Mouse (Mus musculus): ENCODE measurements around the gene Rps6kb2. TPM values are rescaled to one million over a fixed set of nuclear protein-coding genes. Genes with fewer than 3 reads are reported as not detected.
"Not testable (repeated sequence)": the region's sequence is repeated elsewhere in the genome, so short reads cannot be mapped to it uniquely, and the experiment has no call there.

The Rps6kb2 gene
- total RNA-seq, 2 experiments from 2014 or later: 28.5 to 31.3 TPM

DNA sequence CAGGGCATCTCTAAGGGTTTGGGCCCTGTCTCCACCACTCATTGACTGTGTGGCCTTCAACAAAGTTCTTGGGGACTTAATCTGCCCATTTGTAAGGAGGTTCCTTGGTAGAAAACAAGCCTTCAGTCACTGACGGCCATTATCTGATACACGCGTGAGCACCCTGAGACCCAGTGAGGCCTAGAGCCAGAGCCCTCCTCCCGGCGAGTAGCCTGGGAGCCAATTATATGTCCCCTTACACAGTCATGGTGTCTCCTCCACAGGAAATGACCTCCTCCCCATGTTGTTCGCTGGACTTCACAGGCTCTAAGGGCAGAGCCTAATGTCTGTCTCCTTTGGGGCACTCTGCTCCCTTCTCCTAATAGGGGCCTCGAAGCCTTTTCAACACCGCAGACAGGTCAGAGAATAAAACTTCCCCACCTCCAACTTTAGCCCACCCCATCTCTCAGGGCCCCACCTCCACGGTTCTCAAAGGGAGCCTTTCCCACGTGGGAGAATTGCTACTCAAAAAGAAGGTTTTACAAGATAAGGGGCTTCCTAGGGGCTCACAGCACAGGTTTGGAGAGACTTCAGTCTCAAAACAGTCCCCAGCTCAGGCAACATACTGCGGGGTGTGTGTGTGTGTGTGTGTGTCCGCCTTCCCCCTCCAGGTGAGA, 16.7 kb downstream of the Rps6kb2 start:
- intact Hi-C loops (cut with DNase I; ENCODE audit: low total_unique reads): no loop called here
- DNase-seq: no peak

- intact Hi-C loops (cut with DNase I; ENCODE audit: low total_unique reads): no loop called here
- DNase-seq: no peak
These were observed 17.2 kb downstream of the Rps6kb2 start for GRCm38 (mm10) chr19:4145936-4146335.

DNA sequence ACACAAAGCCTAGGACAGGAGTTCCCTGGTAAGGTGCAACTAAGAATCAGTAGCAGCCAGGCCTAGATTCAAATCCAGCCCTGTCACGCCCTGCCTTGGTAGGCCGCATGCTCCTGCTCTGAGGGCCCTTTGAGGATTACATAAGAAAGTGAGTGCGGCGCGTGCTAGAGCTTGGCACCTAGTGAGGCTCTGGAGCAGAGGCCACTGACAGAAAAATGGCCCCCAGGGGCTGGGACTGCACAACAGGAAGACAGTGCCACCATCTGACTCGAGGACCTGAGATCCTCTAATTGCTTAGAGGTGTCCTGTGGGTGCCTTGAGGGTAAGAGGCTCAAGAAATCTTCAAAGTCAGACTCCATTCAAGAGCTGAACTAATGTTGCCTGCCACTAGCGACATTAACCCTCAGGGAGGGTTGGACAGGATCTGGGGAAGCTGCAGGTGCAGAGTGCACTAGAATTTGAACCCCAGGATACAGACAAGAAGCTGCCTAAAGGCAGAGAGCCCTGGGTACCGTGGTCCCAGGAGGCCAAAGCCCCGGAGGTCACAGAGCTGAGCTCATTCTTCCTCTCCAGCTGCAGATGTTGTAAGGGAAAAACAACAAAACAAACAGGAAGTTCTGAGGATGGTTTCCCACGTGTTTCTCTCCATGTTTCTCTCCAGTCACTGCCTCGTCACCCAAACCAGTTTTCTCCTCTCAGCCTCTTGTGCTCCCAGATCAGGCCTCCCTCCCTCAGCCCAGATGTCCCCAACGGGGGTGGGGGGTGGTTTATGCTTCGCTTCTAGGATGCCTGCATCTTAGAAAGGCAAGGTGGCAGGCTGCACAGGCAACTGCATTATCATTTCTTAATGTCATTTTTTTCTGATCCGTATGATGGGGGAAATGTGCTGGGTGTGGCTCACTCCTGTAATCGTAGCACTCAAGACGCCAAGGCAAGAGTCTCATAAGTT, 18.3 kb downstream of the Rps6kb2 start:
- intact Hi-C loops (cut with DNase I; ENCODE audit: low total_unique reads): no loop called here
- no peak for DNase-seq

DNA sequence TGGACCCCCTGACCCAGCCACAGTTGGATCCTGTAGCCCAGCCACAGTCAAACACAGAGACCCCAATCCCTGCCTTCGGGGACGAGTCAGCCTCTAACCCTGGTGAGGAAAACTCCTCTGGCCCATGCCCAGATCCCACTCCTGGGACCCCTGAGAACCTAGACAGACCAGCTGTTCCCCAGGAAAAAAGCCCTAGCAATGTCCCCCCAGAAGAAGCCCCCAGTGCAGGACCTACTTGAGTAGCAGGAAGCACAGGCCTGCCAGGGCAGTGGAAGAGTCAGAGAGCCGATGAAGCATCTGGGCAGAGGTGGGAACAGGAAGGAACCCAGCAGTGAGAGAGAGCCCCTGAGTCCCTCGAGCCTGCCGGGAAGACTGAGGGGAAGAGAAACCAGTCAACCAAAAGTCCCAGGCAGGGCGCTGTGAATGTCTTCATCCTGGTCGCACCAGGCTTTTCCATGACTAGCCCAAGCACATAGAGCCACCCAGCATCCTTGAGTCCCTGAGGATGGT, 19.3 kb downstream of the Rps6kb2 start, which contains the start of gene Cabp4:
Gene Cabp4, minus strand, starts transcription at position 275 of the 510 bp plus-strand sequence.
- no peak for DNase-seq

GRCm38 (mm10) chr19:4142416-4143173, 20.6 kb downstream of the Rps6kb2 start:
- intact Hi-C loops (cut with DNase I; ENCODE audit: low total_unique reads): no loop called here
- DNase-seq: no peak

More for the DNA sequence above, 19.3 kb downstream of the Rps6kb2 start, which contains the start of gene Cabp4:
- intact Hi-C loops (cut with DNase I; ENCODE audit: low total_unique reads): no loop called here

DNA sequence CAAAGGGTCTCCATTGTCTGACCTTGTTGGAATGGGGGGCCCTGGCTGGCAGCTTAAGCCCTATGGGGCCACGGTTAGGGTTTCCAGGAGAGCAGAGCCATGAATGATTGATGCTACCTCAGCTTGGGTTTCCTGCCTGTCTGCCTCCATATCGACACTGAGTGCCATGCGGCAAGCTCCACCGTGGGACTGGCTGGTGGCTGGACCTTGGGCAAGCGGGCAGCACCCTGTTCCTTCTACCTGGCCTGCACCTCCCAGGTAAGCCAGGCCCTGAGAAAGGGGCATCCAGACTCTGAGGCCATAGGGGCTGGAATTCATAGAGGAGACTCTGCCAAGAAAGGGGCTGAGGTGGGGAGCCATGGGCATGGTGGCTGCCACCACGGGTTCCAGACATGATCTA, 23.0 kb downstream of the Rps6kb2 start:
- DNase-seq: no peak
- intact Hi-C loops (cut with DNase I; ENCODE audit: low total_unique reads): no loop called here

GRCm38 (mm10) chr19:4139446-4139845, 23.7 kb downstream of the Rps6kb2 start, which contains the start of gene Gpr152:
Gene Gpr152, plus strand, starts transcription at chr19:4139787.
- DNase-seq: no peak
- intact Hi-C loops (cut with DNase I; ENCODE audit: low total_unique reads): no loop called here

- intact Hi-C loops (cut with DNase I; ENCODE audit: low total_unique reads): no loop called here
- no peak for DNase-seq
These were observed 25.2 kb downstream of the Rps6kb2 start for GRCm38 (mm10) chr19:4137913-4138312.

GRCm38 (mm10) chr19:4136463-4136862, 26.7 kb downstream of the Rps6kb2 start:
- intact Hi-C loops (cut with DNase I; ENCODE audit: low total_unique reads): no loop called here
- DNase-seq: no peak

DNA sequence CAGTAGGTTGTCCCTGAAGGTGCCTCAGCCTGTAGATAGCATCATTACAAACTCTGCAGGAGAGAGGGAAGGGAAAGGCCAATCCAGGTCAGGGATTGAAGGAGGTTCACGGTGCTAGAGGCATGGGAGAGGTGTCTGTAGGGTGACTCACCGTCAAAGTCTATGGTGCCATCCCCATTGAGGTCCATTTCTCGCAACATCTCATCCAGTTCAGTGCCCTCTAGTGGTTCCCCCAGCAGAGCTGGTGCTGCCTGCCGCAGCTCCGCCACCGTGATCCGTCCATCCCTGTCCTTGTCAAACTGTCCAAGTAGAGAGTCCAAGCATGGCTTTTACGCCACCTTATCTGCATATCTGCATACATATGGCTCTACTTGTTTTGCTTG, 27.2 kb downstream of the Rps6kb2 start:
- intact Hi-C loops (cut with DNase I; ENCODE audit: low total_unique reads); DNase-seq: not testable (repeated sequence)

- DNase-seq; intact Hi-C loops (cut with DNase I; ENCODE audit: low total_unique reads): not testable (repeated sequence)
These were observed 27.8 kb downstream of the Rps6kb2 start for GRCm38 (mm10) chr19:4135229-4135962.

- intact Hi-C loops (cut with DNase I; ENCODE audit: low total_unique reads): no loop called here
- DNase-seq: no peak
These were observed 28.8 kb downstream of the Rps6kb2 start for GRCm38 (mm10) chr19:4134354-4134753.

DNA sequence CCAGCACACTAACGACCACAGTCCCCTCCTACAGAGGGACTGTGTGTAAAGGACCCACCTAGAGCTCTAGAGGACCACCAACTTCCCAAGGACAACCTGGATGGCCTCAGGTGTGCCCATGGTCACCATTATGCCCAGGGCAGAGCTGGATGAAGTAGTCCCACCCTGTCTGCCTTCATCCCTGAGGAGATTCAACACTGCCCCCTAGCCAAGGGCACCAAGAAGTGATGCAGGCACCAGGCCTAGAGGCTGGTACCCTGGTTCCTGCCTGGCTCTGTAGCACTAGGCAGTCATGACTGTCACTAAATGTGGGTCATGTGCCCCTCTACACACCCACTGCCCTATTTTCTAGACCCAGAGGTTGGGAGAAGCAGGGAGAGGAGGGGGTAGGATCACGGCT, 31.4 kb downstream of the Rps6kb2 start:
- intact Hi-C loops (cut with DNase I; ENCODE audit: low total_unique reads): no loop called here
- DNase-seq: no peak

DNA sequence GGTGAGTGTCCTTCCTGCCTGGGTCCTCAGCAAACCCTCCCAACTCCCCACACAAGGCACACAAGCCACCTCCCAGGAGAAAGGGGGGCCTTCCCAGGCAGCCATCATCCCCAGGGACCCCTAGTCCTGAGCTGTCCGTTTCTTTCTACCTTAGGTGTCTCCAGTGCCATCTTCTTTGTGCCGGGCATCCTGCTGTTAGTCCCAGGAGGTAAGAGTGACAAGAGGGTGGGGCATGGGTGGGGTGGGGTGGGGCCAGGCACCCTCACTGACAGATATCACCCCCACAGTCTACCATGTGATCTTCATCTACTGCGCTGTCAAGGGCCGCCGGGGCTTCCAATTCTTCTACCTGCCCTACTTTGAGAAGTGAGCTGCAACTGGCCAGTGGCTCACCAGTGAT, 32.1 kb downstream of the Rps6kb2 start:
- intact Hi-C loops (cut with DNase I; ENCODE audit: low total_unique reads): no loop called here
- no peak for DNase-seq

DNA sequence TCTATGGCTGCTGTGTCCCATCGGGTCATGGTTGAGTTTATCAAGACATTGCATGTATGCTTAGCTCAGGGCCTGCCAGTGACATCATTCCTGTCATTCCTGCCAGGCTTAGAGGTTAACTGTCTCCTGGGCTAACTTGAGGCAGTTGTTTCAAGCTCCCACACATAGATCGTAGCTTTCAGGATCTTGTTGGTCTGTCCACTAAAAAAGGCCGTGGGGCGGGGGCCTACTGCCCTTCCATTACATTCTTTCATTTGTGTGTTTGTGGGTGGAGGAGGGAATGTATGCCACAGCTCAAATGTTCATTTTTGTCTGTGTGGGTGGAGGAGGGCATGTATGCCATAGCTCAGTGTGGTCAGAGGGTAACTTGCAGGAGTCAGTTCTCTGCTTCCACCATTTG, 33.0 kb downstream of the Rps6kb2 start:
- intact Hi-C loops (cut with DNase I; ENCODE audit: low total_unique reads): no loop called here
- DNase-seq: no peak

- intact Hi-C loops (cut with DNase I; ENCODE audit: low total_unique reads): no loop called here
- DNase-seq: no peak
These were observed 33.7 kb downstream of the Rps6kb2 start for GRCm38 (mm10) chr19:4129462-4129861.

- intact Hi-C loops (cut with DNase I; ENCODE audit: low total_unique reads): no loop called here
- no peak for DNase-seq
These were observed 36.2 kb downstream of the Rps6kb2 start for GRCm38 (mm10) chr19:4126759-4127495.
